Mouse (Mus musculus) megakaryocyte, embryonic 14.5 days (primary cell): ENCODE results near the gene Elf5. TPM values are rescaled to one million over a fixed set of nuclear protein-coding genes. Genes with fewer than 3 reads are reported as not detected.

Experiments
- H3K27me3 ChIP-seq: replicated peaks from 2 replicates; pipeline ENCODE3; 2012; ENCODE audit warnings: inconsistent platforms
- H3K36me3 ChIP-seq: replicated peaks from 2 replicates; pipeline ENCODE3; 2012; ENCODE audit warnings: low read length, inconsistent platforms, mixed read lengths
- H3K4me1 ChIP-seq: 2 replicates; pipeline ENCODE4 v1.6.1; 2012; ENCODE audit warnings: inconsistent platforms
- H3K4me3 ChIP-seq: replicated peaks from 2 replicates; pipeline ENCODE3; 2012; ENCODE audit warnings: moderate library complexity, mild to moderate bottlenecking, inconsistent platforms
- H3K9me3 ChIP-seq: 2 replicates; pipeline ENCODE4 v1.6.1; 2012; ENCODE audit warnings: inconsistent platforms
- FLI1 ChIP-seq: IDR thresholded peaks from 2 replicates; pipeline ENCODE4 v1.6.1; 2012; ENCODE audit warnings: low read length, inconsistent platforms, mixed read lengths
- GATA1 ChIP-seq: IDR thresholded peaks from 3 replicates; pipeline ENCODE4 v1.6.1; 2012; ENCODE audit warnings: mixed read lengths, low read length, inconsistent platforms, borderline replicate concordance
- polyA plus RNA-seq: library from polyadenylated mRNA; stranded (reverse); fragments of >175 nt; gene quantifications from 2 replicates; pipeline ENCODE4 v1.2.3, GENCODE M21; 2012; ENCODE audit warnings: low replicate concordance; ENCODE audit not compliant: insufficient read depth

Gene Elf5
- polyA plus RNA-seq, 1 experiment = not detected

- peaks cover 58% of the 10 kb centered on the region for H3K27me3 ChIP-seq
- H3K9me3 ChIP-seq = no peaks in the 10 kb centered on the region
- no peak overlapping the region for H3K4me3 ChIP-seq
- H3K4me1 ChIP-seq = peaks cover 17% of the 10 kb centered on the region
- no peaks in the 10 kb centered on the region for H3K36me3 ChIP-seq
- no peak for TF ChIP-seq FLI1
- TF ChIP-seq GATA1 = no peak
These were observed 21.3 kb downstream of the Elf5 start for GRCm38 (mm10) chr2:103432695-103433275.

GRCm38 (mm10) chr2:103435110-103435509, 23.6 kb downstream of the Elf5 start:
- Histone ChIP-seq H3K4me3 (no peak overlapping the region), H3K9me3 (no peaks in the 10 kb centered on the region), H3K27me3 (peaks cover 54% of the 10 kb centered on the region), H3K4me1 (peaks cover 29% of the 10 kb centered on the region), H3K36me3 (no peaks in the 10 kb centered on the region)
- TF ChIP-seq GATA1 (no peak), FLI1 (no peak)

GRCm38 (mm10) chr2:103436534-103436933, 25.0 kb downstream of the Elf5 start:
- H3K4me1 ChIP-seq = peaks cover 29% of the 10 kb centered on the region

GRCm38 (mm10) chr2:103439071-103439622, 27.7 kb downstream of the Elf5 start:
- H3K9me3 ChIP-seq = no peaks in the 10 kb centered on the region
- H3K27me3 ChIP-seq = peaks cover 62% of the 10 kb centered on the region
- peak overlapping the region; percentile 12 for H3K4me3 ChIP-seq
- TF ChIP-seq FLI1 = no peak
- TF ChIP-seq GATA1 = no peak
- no peaks in the 10 kb centered on the region for H3K36me3 ChIP-seq
- H3K4me1 ChIP-seq = peaks cover 24% of the 10 kb centered on the region

More at GRCm38 (mm10) chr2:103436534-103436933, 25.0 kb downstream of the Elf5 start:
- no peak overlapping the region for H3K4me3 ChIP-seq
- no peaks in the 10 kb centered on the region for H3K36me3 ChIP-seq
- no peak for TF ChIP-seq GATA1
- no peak for TF ChIP-seq FLI1
- peaks cover 50% of the 10 kb centered on the region for H3K27me3 ChIP-seq
- no peaks in the 10 kb centered on the region for H3K9me3 ChIP-seq

GRCm38 (mm10) chr2:103439710-103440109, 28.2 kb downstream of the Elf5 start:
- TF ChIP-seq FLI1 (no peak), GATA1 (no peak)
- H3K9me3 ChIP-seq = no peaks in the 10 kb centered on the region
- H3K36me3 ChIP-seq = no peaks in the 10 kb centered on the region
- peak overlapping the region; percentile 59 for H3K4me3 ChIP-seq
- peaks cover 20% of the 10 kb centered on the region for H3K4me1 ChIP-seq
- peaks cover 63% of the 10 kb centered on the region for H3K27me3 ChIP-seq

GRCm38 (mm10) chr2:103445776-103446175, 34.3 kb downstream of the Elf5 start:
- TF ChIP-seq GATA1 (no peak), FLI1 (no peak)
- no peaks in the 10 kb centered on the region for H3K9me3 ChIP-seq
- H3K36me3 ChIP-seq = no peaks in the 10 kb centered on the region
- no peaks in the 10 kb centered on the region for H3K4me1 ChIP-seq
- peaks cover 41% of the 10 kb centered on the region for H3K27me3 ChIP-seq
- no peak overlapping the region for H3K4me3 ChIP-seq

GRCm38 (mm10) chr2:103446326-103446725, 34.8 kb downstream of the Elf5 start:
- Histone ChIP-seq H3K4me3 (no peak overlapping the region), H3K9me3 (no peaks in the 10 kb centered on the region), H3K4me1 (no peaks in the 10 kb centered on the region), H3K36me3 (no peaks in the 10 kb centered on the region), H3K27me3 (peaks cover 40% of the 10 kb centered on the region)
- TF ChIP-seq FLI1 (no peak), GATA1 (no peak)

GRCm38 (mm10) chr2:103448947-103449560, 37.6 kb downstream of the Elf5 start:
- no peak for TF ChIP-seq FLI1
- no peak for TF ChIP-seq GATA1
- H3K4me3 ChIP-seq = no peak overlapping the region
- H3K4me1 ChIP-seq = no peaks in the 10 kb centered on the region
- no peaks in the 10 kb centered on the region for H3K9me3 ChIP-seq
- H3K36me3 ChIP-seq = peaks cover 26% of the 10 kb centered on the region
- peaks cover 20% of the 10 kb centered on the region for H3K27me3 ChIP-seq

- Histone ChIP-seq H3K4me3 (no peak overlapping the region), H3K4me1 (no peaks in the 10 kb centered on the region), H3K27me3 (peaks cover 13% of the 10 kb centered on the region), H3K9me3 (no peaks in the 10 kb centered on the region), H3K36me3 (peaks cover 34% of the 10 kb centered on the region)
- no peak for TF ChIP-seq GATA1
These were observed 38.3 kb downstream of the Elf5 start for GRCm38 (mm10) chr2:103449813-103450212.

- Histone ChIP-seq H3K4me3 (no peak overlapping the region), H3K36me3 (peaks cover 38% of the 10 kb centered on the region), H3K27me3 (peaks cover 11% of the 10 kb centered on the region), H3K4me1 (no peaks in the 10 kb centered on the region), H3K9me3 (no peaks in the 10 kb centered on the region)
- no peak for TF ChIP-seq FLI1
- no peak for TF ChIP-seq GATA1
These were observed 38.8 kb downstream of the Elf5 start for GRCm38 (mm10) chr2:103450267-103450666.
